Mouse (Mus musculus) small intestine, adult 2 months (tissue): ENCODE measurements around the gene Gm10577.

Experiments
- CTCF ChIP-seq: fragments of 200-500 bp; IDR thresholded peaks from 2 replicates; pipeline ENCODE4 v1.5.1; 2012; ENCODE audit warnings: low read depth, mild to moderate bottlenecking, control low read depth, inconsistent platforms, low read length, moderate library complexity, mixed read lengths; ENCODE audit not compliant: insufficient replicate concordance, insufficient read length; ENCODE audit errors: extremely low read depth
- POLR2A ChIP-seq: fragments of 200-500 bp; IDR thresholded peaks from 2 replicates; pipeline ENCODE4 v1.6.1; 2012; ENCODE audit warnings: low read depth, mild to moderate bottlenecking, control low read depth, inconsistent platforms, low read length, moderate library complexity

DNA sequence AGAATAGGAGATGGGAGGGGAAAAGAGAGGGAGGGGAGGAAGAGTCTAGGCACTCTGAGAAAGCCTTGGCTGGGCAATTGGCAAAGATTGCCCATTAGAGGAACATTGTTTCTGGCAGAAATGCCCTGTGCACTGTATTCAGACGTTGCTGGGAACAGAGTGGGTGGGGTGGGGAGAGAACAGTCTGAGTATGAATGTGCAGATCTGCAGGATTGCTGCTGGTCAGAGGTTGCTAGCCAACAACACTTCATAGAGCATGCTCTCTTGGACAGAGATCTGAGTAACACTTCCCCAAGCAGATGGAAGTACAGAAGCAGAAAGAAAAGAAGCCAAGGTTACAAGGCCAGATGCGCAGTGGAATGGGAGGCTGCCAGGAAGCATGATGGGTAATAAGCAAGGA, 41.6 kb upstream of the Gm10577 start:
- TF ChIP-seq CTCF, result no peak
- TF ChIP-seq POLR2A, result no peak
